Mouse (Mus musculus): Measurements from ENCODE around the gene Mrpl11. TPM values are rescaled to one million over a fixed set of nuclear protein-coding genes. Genes with fewer than 3 reads are reported as not detected.
"Not testable (repeated sequence)": the region's sequence is repeated elsewhere in the genome, so short reads cannot be mapped to it uniquely, and the experiment has no call there.

Gene Mrpl11
- total RNA-seq, 2 experiments from 2014 or later = 62.7 to 68.8 TPM

GRCm38 (mm10) chr19:4992371-4992770 is 30.4 kb downstream of the Mrpl11 start:
- DNase-seq (ENCODE audit: low spot score in 2 of 2) = no peak

GRCm38 (mm10) chr19:4992904-4993303 is 31.0 kb downstream of the Mrpl11 start:
- peak; percentile 50 to 70 for DNase-seq (ENCODE audit: low spot score in 2 of 2)

- DNase-seq (ENCODE audit: low spot score in 2 of 2) = peak in 1 of 2 experiments; percentile 55
These were observed 32.1 kb downstream of the Mrpl11 start for GRCm38 (mm10) chr19:4994043-4994442.

- DNase-seq (ENCODE audit: low spot score in 2 of 2) = no peak
These were observed 37.6 kb downstream of the Mrpl11 start for GRCm38 (mm10) chr19:4999445-5000140.

- peak; percentile 84 to 91 for DNase-seq (ENCODE audit: low spot score in 2 of 2)
These were observed 39.9 kb downstream of the Mrpl11 start for GRCm38 (mm10) chr19:5001666-5002406.

GRCm38 (mm10) chr19:5003644-5004043 is 41.7 kb downstream of the Mrpl11 start:
- not testable (repeated sequence) for DNase-seq (ENCODE audit: low spot score in 2 of 2)

GRCm38 (mm10) chr19:5004925-5005324 is 43.0 kb downstream of the Mrpl11 start:
- no peak for DNase-seq (ENCODE audit: low spot score in 2 of 2)

- DNase-seq (ENCODE audit: low spot score in 2 of 2) = no peak
These were observed 51.2 kb downstream of the Mrpl11 start for GRCm38 (mm10) chr19:5013138-5013537.

GRCm38 (mm10) chr19:5014961-5015398 is 53.0 kb downstream of the Mrpl11 start:
- DNase-seq (ENCODE audit: low spot score in 2 of 2) = no peak

- DNase-seq (ENCODE audit: low spot score in 2 of 2) = no peak
These were observed 54.3 kb downstream of the Mrpl11 start for GRCm38 (mm10) chr19:5016221-5016742.

Other genes with a start within 250 kb of the Mrpl11 start
- 10 to 100 TPM; 16.6 to 16.8 TPM for gene Rbm4b, start 205.7 kb upstream of the Mrpl11 start, total RNA-seq (2021)
- 10 to 100 TPM; 68.7 to 71.1 TPM for gene Rbm4, start 168.2 kb upstream of the Mrpl11 start, total RNA-seq (2021)
- gene Gm21992, start 150.5 kb upstream of the Mrpl11 start, total RNA-seq (2021) = 10 to 100 TPM; 20.7 to 22.3 TPM
- gene Rbm14, start 150.5 kb upstream of the Mrpl11 start, total RNA-seq (2021) = 10 to 100 TPM; 41.2 to 49.4 TPM
- 10 to 100 TPM; 39.4 to 47.5 TPM for gene Ccs, start 122.8 kb upstream of the Mrpl11 start, total RNA-seq (2021)
- 1 to 10 TPM; 1.9 to 2.6 TPM for gene Ccdc87, start 122.8 kb upstream of the Mrpl11 start, total RNA-seq (2021)
- gene Ctsf, start 107.0 kb upstream of the Mrpl11 start, total RNA-seq (2021) = 100 to 1,000 TPM in 1 of 2 experiments, 10 to 100 TPM in 1; 95.2 to 102 TPM
- gene Actn3, start 84.2 kb upstream of the Mrpl11 start, total RNA-seq (2021) = 1 to 10 TPM; 1.9 to 2.1 TPM
- gene Zdhhc24, start 83.5 kb upstream of the Mrpl11 start, total RNA-seq (2021) = 10 to 100 TPM; 23.5 to 26.3 TPM
- gene Bbs1, start 55.5 kb upstream of the Mrpl11 start, total RNA-seq (2021) = 10 to 100 TPM; 31.3 to 34.8 TPM
- 10 to 100 TPM; 62.0 to 62.7 TPM for gene Dpp3, start 33.9 kb upstream of the Mrpl11 start, total RNA-seq (2021)
- gene Peli3, start 19.0 kb upstream of the Mrpl11 start, total RNA-seq (2021) = 10 to 100 TPM; 18.0 to 18.4 TPM
- gene Npas4, start 28.2 kb downstream of the Mrpl11 start, total RNA-seq (2021) = 1 to 10 TPM; 4.8 to 5.0 TPM
- gene Slc29a2, start 61.7 kb downstream of the Mrpl11 start, total RNA-seq (2021) = 10 to 100 TPM; 21.0 to 21.9 TPM
- gene B4gat1, start 76.7 kb downstream of the Mrpl11 start, total RNA-seq (2021) = 100 to 1,000 TPM; 125 to 126 TPM
- 1 to 10 TPM; 3.4 to 6.9 TPM for gene AC124502.3, start 76.7 kb downstream of the Mrpl11 start, total RNA-seq (2021)
- gene Brms1, start 79.2 kb downstream of the Mrpl11 start, total RNA-seq (2021) = 10 to 100 TPM in 1 of 2 experiments, 1 to 10 TPM in 1; 8.7 to 11.9 TPM
- 10 to 100 TPM; 26.4 to 26.6 TPM for gene Rin1, start 88.3 kb downstream of the Mrpl11 start, total RNA-seq (2021)
- 10 to 100 TPM in 1 of 2 experiments, 1 to 10 TPM in 1; 9.9 to 10.2 TPM for gene Cd248, start 105.9 kb downstream of the Mrpl11 start, total RNA-seq (2021)
- gene Tmem151a, start 123.4 kb downstream of the Mrpl11 start, total RNA-seq (2021) = 10 to 100 TPM; 96.6 to 98.0 TPM
- gene Yif1a, start 126.4 kb downstream of the Mrpl11 start, total RNA-seq (2021) = 10 to 100 TPM; 24.7 to 29.9 TPM
- gene Cnih2, start 136.4 kb downstream of the Mrpl11 start, total RNA-seq (2021) = 100 to 1,000 TPM; 743 to 783 TPM
- 100 to 1,000 TPM; 163 to 166 TPM for gene Rab1b, start 144.9 kb downstream of the Mrpl11 start, total RNA-seq (2021)
- gene Klc2, start 156.4 kb downstream of the Mrpl11 start, total RNA-seq (2021) = 100 to 1,000 TPM; 170 to 176 TPM